Mouse (Mus musculus) thymus, postnatal 36 days (tissue): Measurements from ENCODE around the gene Gga2.

Experiments
- DNase-seq, 2 experiments: peaks; one replicate each; pipeline ENCODE4 v3.0.0; 2022; ENCODE audit warnings: mixed read lengths in 2 of 2

Gga2 gene

GRCm38 (mm10) chr7:121995961-121996360 lies 25.1 kb downstream of the Gga2 start:
- no peak for DNase-seq

- DNase-seq, result peak; percentile 93
These were observed 39.6 kb downstream of the Gga2 start, which contains the start of gene Cog7 for GRCm38 (mm10) chr7:121981307-121981871. Cog7 (minus strand) TSS chr7:121981711.

GRCm38 (mm10) chr7:121975031-121975430 lies 46.0 kb downstream of the Gga2 start:
- DNase-seq, result peak; percentile 50 to 58

GRCm38 (mm10) chr7:121971698-121972097 lies 49.3 kb downstream of the Gga2 start:
- DNase-seq, result no peak

- DNase-seq, result no peak
These were observed 50.8 kb downstream of the Gga2 start for GRCm38 (mm10) chr7:121970250-121970649.

GRCm38 (mm10) chr7:121968816-121969215 lies 52.2 kb downstream of the Gga2 start:
- DNase-seq, result peak; percentile 13 to 29

- DNase-seq, result no peak
These were observed 52.8 kb downstream of the Gga2 start for GRCm38 (mm10) chr7:121968242-121968641.

- no peak for DNase-seq
These were observed 54.9 kb downstream of the Gga2 start for GRCm38 (mm10) chr7:121966169-121966568.

GRCm38 (mm10) chr7:121963883-121964398 lies 57.1 kb downstream of the Gga2 start:
- DNase-seq, result peak in 1 of 2 experiments; percentile 9

GRCm38 (mm10) chr7:121962571-121962959 lies 58.5 kb downstream of the Gga2 start:
- DNase-seq, result no peak

GRCm38 (mm10) chr7:121961913-121962570 lies 59.0 kb downstream of the Gga2 start:
- DNase-seq, result no peak

GRCm38 (mm10) chr7:121955802-121956201 lies 65.2 kb downstream of the Gga2 start:
- no peak for DNase-seq

- no peak for DNase-seq
These were observed 65.9 kb downstream of the Gga2 start for GRCm38 (mm10) chr7:121954891-121955669.

GRCm38 (mm10) chr7:121947513-121947912 lies 73.5 kb downstream of the Gga2 start:
- no peak for DNase-seq

GRCm38 (mm10) chr7:121946196-121946595 lies 74.8 kb downstream of the Gga2 start:
- DNase-seq, result no peak

- DNase-seq, result no peak
These were observed 78.7 kb downstream of the Gga2 start for GRCm38 (mm10) chr7:121942371-121942770.

GRCm38 (mm10) chr7:121941640-121942039 lies 79.4 kb downstream of the Gga2 start:
- no peak for DNase-seq

- no peak for DNase-seq
These were observed 80.0 kb downstream of the Gga2 start for GRCm38 (mm10) chr7:121941016-121941415.

- no peak for DNase-seq
These were observed 81.3 kb downstream of the Gga2 start for GRCm38 (mm10) chr7:121939729-121940128.

GRCm38 (mm10) chr7:121939244-121939643 lies 81.8 kb downstream of the Gga2 start:
- DNase-seq, result no peak

- no peak for DNase-seq
These were observed 82.7 kb downstream of the Gga2 start for GRCm38 (mm10) chr7:121938124-121938891.

GRCm38 (mm10) chr7:121936861-121937630 lies 84.0 kb downstream of the Gga2 start:
- no peak for DNase-seq
